Mouse (Mus musculus) hindbrain, embryonic 14.5 days (tissue): Measurements from ENCODE around the gene Pknox2. TPM values are rescaled to one million over a fixed set of nuclear protein-coding genes. Genes with fewer than 3 reads are reported as not detected.
A peak's percentile ranks its signal among the peaks of the same experiment; 100 is the strongest.

Experiments
- ATAC-seq: fragments of 200-750 bp; cut with Nextera tagmentation; 2 replicates; pipeline ENCODE4 v1.8.0; 2017; ENCODE audit warnings: moderate number of reproducible peaks, mild to moderate bottlenecking, moderate TSS enrichment, moderate library complexity; ENCODE audit not compliant: low FRiP score
- DNase-seq: peaks from one replicate; pipeline ENCODE4 v3.0.0-alpha.2; 2015; ENCODE audit warnings: low spot score
- H3K27ac ChIP-seq: fragments of 300-500 bp; sonication (generic); 2 replicates; pipeline ENCODE4 v1.5.1; 2014; ENCODE audit warnings: mild to moderate bottlenecking, moderate library complexity
- H3K27me3 ChIP-seq: fragments of 300-500 bp; sonication (generic); 2 replicates; pipeline ENCODE4 v1.6.1; 2014; ENCODE audit warnings: mild to moderate bottlenecking, low read length, mixed read lengths; ENCODE audit not compliant: control insufficient read depth, insufficient read depth
- H3K36me3 ChIP-seq: fragments of 300-500 bp; sonication (generic); replicated peaks from 2 replicates; pipeline ENCODE4 v1.6.1; 2014; ENCODE audit not compliant: control insufficient read depth, insufficient read depth
- H3K4me1 ChIP-seq: fragments of 300-500 bp; sonication (generic); replicated peaks from 2 replicates; pipeline ENCODE4 v1.6.1; 2014; ENCODE audit warnings: antibody characterized with exemption, low read length, mixed read lengths; ENCODE audit not compliant: control insufficient read depth, insufficient read depth
- H3K4me2 ChIP-seq: fragments of 300-500 bp; sonication (generic); replicated peaks from 2 replicates; pipeline ENCODE4 v1.6.1; 2014; ENCODE audit warnings: mild to moderate bottlenecking, moderate library complexity
- H3K4me3 ChIP-seq: fragments of 300-500 bp; sonication (generic); replicated peaks from 2 replicates; pipeline ENCODE4 v1.5.1; 2014; ENCODE audit warnings: mild to moderate bottlenecking, low read length
- H3K9ac ChIP-seq: fragments of 300-500 bp; sonication (generic); 2 replicates; pipeline ENCODE4 v1.6.1; 2014
- H3K9me3 ChIP-seq: fragments of 300-500 bp; sonication (generic); 2 replicates; pipeline ENCODE4 v1.6.1; 2016; ENCODE audit warnings: low read length; ENCODE audit not compliant: control insufficient read depth
- WGBS: fragments of 180-500 bp; shearing (Covaris S2); extraction: QIAGEN DNeasy Blood & Tissue Kit; methylation state at CpG from one replicate; pipeline ENCODE4 v1.1.7; 2014; 5-methylcytosine and 5-hydroxymethylcytosine counted together
- polyA plus RNA-seq: library from polyadenylated mRNA; unstranded; fragments of >200 nt; fragmentation: Nextera tagmentation; extraction: Ambion mirVana; gene quantifications from 2 replicates; pipeline ENCODE4 v1.2.1, GENCODE M21; 2014

Gene Pknox2
- polyA plus RNA-seq, 1 experiment from 2014 or later: 25.8 TPM

DNA sequence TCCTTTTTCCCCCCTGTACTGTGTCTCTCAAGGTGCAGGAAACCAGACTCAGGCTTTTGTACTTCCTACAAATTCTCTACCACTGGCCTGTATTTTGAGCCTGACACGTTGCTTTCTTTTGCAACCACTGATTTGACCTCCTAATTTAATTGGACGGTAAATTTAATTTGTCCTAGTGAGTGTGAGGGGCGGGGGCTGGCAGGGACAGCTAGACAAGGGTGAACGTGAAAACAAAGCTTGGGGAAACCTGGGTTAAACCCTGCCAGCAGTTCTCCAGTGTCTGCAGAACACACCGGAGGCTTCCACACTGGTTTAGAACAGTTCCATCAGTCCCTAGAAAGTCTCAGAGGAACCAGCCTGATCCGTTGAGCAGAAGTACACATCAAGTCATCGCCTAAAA lies 31.4 kb downstream of the Pknox2 start:
- Histone ChIP-seq H3K4me3 (no peak overlapping the region), H3K9me3 (no peaks in the 10 kb centered on the region), H3K9ac (no peak overlapping the region), H3K27ac (no peak overlapping the region), H3K36me3 (no peaks in the 10 kb centered on the region), H3K4me2 (no peak overlapping the region), H3K4me1 (peaks cover 13% of the 10 kb centered on the region), H3K27me3 (no peaks in the 10 kb centered on the region)
- WGBS: 63% methylated on average over 7 of the region's 7 CpGs
- ATAC-seq: no peak
- no peak for DNase-seq

DNA sequence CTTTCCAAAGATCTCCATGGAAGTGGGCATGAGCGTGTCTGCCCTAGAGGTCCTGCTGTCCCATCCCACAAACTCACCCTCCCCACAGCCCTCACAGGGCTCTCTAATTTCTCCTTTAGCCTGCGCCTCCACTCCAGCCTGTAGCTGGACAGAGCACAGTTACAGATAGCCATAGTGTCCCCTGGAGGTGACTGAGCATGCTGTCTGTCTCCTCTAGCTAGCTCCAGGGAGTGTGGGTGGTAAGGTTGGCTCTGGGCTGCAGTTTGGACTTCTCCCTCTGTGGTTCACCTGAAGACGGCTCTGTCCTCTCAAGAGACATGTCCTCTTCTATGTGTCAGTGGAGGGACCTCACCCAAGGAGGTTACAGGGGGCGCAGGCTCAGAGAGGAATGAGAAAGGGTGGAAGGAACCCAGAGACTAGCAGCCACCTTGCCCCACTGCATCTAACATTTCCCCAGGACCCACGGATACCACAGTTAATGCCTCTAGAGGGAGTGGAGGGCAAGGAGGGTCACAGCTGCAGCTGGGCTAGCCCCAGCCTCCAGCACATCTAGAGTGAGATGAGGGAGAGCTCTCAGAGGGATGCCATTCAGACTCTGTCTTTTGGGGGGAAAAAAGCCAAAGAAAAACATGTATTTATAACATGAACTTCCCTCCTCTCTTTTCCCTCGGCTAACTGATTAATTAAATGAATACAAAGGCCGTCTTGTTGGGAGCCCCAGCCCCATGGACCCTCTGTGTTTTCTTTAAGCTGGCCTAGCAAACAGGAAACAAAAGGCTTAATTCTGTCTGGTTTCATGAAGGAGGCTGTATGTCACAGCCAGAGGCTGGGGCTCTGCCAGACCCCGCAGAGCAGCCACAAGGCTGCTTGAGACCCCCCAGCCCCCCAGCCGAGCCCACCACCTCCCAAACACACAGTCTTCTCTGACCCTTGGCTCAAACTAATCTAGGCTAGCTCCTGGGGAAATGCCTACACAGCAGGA lies 32.6 kb downstream of the Pknox2 start:
- ATAC-seq (peak; percentile 73; the same call in 1 of the 2 replicates), DNase-seq (peak; percentile 35)
- no peaks in the 10 kb centered on the region for H3K36me3 ChIP-seq
- WGBS: 29% methylated on average over 9 of the region's 9 CpGs
- no peak overlapping the region for H3K4me3 ChIP-seq
- peaks cover 7% of the 10 kb centered on the region for H3K4me1 ChIP-seq
- no peaks in the 10 kb centered on the region for H3K27me3 ChIP-seq
- H3K9ac ChIP-seq: no peak overlapping the region
- H3K9me3 ChIP-seq: no peaks in the 10 kb centered on the region
- no peak overlapping the region for H3K4me2 ChIP-seq
- peak overlapping the region; percentile 69 for H3K27ac ChIP-seq

DNA sequence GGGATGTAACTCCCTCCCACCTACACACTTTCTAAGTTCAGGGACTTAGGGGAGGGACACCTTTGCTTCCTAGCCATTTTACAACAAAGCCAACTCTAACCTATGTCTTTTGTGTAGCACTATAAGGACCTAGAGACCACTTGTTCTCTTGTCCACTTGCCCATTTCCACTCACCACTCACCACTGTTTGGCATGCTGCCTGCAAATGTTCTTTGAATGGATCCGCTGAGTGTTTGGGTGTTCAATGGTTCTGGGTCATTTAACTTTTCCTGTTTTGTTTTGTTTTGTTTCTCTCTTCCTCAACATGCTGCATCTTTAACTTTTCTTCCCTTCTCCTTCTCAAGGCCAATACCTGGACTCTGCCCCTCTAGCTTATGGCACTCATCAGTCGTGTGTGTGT lies 39.7 kb downstream of the Pknox2 start:
- Histone ChIP-seq H3K9me3 (no peaks in the 10 kb centered on the region), H3K9ac (no peak overlapping the region), H3K4me2 (no peak overlapping the region), H3K27me3 (no peaks in the 10 kb centered on the region), H3K36me3 (no peaks in the 10 kb centered on the region), H3K4me1 (0 out of 2 replicates have a peak, but pooled peaks cover 6% of the 10 kb centered on the region), H3K27ac (peak overlapping the region; percentile 21; the same call in 1 of the 2 replicates), H3K4me3 (no peak overlapping the region)
- ATAC-seq (no peak), DNase-seq (no peak)
- 62% methylated on average over 2 of the region's 2 CpGs for WGBS

DNA sequence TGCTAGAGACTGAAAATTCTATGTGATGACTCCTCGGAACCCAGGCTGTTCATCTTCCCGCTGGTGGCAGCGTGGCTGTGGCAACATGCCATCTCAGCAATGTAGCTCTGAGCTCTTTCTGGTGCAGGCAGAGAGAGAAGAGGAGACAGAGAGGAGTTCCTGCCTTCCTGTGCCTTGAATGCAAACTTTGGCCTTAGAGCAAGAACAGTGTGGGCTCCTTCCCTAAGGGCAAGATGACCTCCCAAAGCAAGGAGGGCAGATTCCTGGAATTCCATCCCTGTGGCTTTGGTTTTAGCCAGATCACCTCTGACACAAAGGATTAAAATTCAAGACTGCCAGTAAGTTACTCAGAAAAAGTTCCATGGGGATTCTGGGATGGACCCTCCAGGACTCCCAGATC lies 40.4 kb downstream of the Pknox2 start:
- Histone ChIP-seq H3K27me3 (no peaks in the 10 kb centered on the region), H3K4me3 (no peak overlapping the region), H3K9me3 (no peaks in the 10 kb centered on the region), H3K9ac (no peak overlapping the region), H3K4me1 (0 out of 2 replicates have a peak, but pooled peaks cover 6% of the 10 kb centered on the region), H3K27ac (no peak overlapping the region), H3K4me2 (no peak overlapping the region), H3K36me3 (no peaks in the 10 kb centered on the region)
- 47% methylated on average over 3 of the region's 3 CpGs for WGBS
- DNase-seq (no peak), ATAC-seq (no peak)

DNA sequence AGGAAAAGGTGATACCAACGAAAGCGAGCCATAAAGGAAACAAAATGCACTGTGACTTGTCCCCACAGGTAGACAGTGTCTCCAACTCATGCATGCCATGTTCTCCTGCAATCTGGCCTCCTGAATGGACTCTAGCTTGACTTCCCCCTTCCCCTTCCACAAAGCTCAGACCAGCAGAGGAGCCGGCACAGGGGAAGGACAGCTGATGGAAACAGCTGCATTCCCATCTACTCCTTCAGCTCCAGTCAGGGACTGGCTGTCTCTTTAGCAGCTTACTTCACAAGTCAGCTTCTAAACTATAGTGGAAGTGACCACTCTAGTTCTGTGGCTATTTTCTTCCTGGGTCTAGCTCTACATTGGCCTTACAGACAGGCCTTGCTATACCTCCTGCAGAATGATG lies 43.0 kb downstream of the Pknox2 start:
- Histone ChIP-seq H3K36me3 (no peaks in the 10 kb centered on the region), H3K27me3 (no peaks in the 10 kb centered on the region), H3K9me3 (no peaks in the 10 kb centered on the region), H3K4me1 (peaks cover 9% of the 10 kb centered on the region; the same call in 1 of the 2 replicates), H3K27ac (no peak overlapping the region), H3K9ac (no peak overlapping the region), H3K4me3 (no peak overlapping the region), H3K4me2 (no peak overlapping the region)
- DNase-seq: no peak
- WGBS: 53% methylated on average over 3 of the region's 3 CpGs
- ATAC-seq: no peak

DNA sequence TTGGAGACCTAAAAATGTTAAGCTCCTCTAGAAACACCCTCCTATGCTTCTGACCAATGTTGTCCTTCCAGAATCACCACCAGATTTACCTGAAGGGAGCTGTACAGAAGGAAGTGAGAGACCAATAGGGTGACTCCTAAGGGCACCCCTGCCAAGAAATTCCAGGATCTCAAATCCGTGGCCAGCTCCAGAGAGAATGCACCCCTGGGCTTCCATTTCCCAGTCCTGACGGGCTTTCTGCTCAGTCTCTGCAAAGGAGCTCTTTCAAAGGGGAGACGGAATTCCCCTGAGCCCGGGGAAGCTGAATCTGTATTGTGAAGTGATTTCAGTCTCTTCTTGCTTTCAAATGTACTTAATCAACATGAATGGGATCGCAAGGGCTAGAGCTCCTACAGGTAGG lies 43.4 kb downstream of the Pknox2 start:
- Histone ChIP-seq H3K9me3 (no peaks in the 10 kb centered on the region), H3K4me3 (no peak overlapping the region), H3K4me1 (peaks cover 9% of the 10 kb centered on the region; the same call in 1 of the 2 replicates), H3K36me3 (no peaks in the 10 kb centered on the region), H3K9ac (no peak overlapping the region), H3K4me2 (no peak overlapping the region), H3K27me3 (no peaks in the 10 kb centered on the region), H3K27ac (no peak overlapping the region)
- no peak for DNase-seq
- 31% methylated on average over 5 of the region's 5 CpGs for WGBS
- ATAC-seq: no peak

GRCm38 (mm10) chr9:37101059-37101940 lies 45.9 kb downstream of the Pknox2 start:
- peak; percentile 38; the same call in 1 of the 2 replicates for ATAC-seq
- 23% methylated on average over 11 of the region's 11 CpGs for WGBS
- no peaks in the 10 kb centered on the region for H3K27me3 ChIP-seq
- H3K27ac ChIP-seq: peak overlapping the region; percentile 34; the same call in 1 of the 2 replicates
- H3K36me3 ChIP-seq: no peaks in the 10 kb centered on the region
- DNase-seq: no peak
- H3K9me3 ChIP-seq: no peaks in the 10 kb centered on the region
- peaks cover 4% of the 10 kb centered on the region; the same call in 1 of the 2 replicates for H3K4me1 ChIP-seq
- no peak overlapping the region for H3K9ac ChIP-seq
- no peak overlapping the region for H3K4me3 ChIP-seq
- no peak overlapping the region for H3K4me2 ChIP-seq

DNA sequence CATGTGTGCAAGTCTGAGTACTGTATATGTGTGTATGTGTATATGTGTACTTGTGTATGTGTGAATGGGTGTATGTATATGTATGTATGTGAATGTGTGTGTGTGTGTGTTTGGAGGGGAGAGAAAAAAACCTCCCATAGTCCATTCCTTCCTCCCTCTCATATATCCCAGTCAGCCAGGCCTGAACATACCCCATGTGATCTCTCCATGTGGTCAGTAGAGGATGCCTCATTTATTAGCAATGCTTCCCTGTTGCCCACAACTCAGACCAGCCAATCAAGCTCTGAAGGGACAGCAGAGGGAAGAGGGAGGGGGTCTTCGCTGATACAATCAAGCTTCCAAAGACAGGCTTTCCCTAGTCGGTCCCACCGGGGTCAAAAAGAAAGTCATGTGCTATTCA lies 47.6 kb downstream of the Pknox2 start:
- WGBS: 27% methylated on average over 3 of the region's 3 CpGs
- Histone ChIP-seq H3K9me3 (no peaks in the 10 kb centered on the region), H3K9ac (no peak overlapping the region), H3K4me3 (no peak overlapping the region), H3K4me2 (no peak overlapping the region), H3K27me3 (no peaks in the 10 kb centered on the region), H3K27ac (no peak overlapping the region), H3K36me3 (no peaks in the 10 kb centered on the region), H3K4me1 (peaks cover 14% of the 10 kb centered on the region)
- DNase-seq (no peak), ATAC-seq (no peak)

DNA sequence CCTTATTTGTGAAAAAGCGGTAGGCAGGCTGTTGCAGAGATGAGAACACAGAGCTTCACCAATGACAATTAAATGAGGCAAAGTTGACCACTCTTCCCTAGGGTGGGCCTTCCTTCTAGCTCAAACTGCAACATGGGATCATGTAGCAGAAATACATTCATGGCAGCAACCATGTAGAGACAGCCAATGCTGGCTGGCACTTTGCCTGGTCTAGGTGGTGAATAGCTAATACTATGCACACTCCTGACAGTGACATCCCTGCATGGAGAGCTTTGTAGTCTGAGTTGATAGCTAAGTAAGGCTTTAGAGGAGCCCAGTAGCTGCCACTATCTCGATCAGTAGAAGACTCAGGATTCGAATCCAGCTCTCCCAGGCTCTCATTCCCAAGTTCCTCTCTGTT lies 48.6 kb downstream of the Pknox2 start:
- no peaks in the 10 kb centered on the region for H3K36me3 ChIP-seq
- 95% methylated on average over 3 of the region's 3 CpGs for WGBS
- H3K9me3 ChIP-seq: no peaks in the 10 kb centered on the region
- H3K4me2 ChIP-seq: no peak overlapping the region
- no peak overlapping the region for H3K4me3 ChIP-seq
- no peak overlapping the region for H3K9ac ChIP-seq
- H3K27me3 ChIP-seq: no peaks in the 10 kb centered on the region
- ATAC-seq: no peak
- DNase-seq: no peak
- peaks cover 24% of the 10 kb centered on the region for H3K4me1 ChIP-seq
- no peak overlapping the region for H3K27ac ChIP-seq
